Mouse (Mus musculus): ENCODE results near the gene Eif2s1.

Gene Eif2s1

GRCm38 (mm10) chr12:78861496-78862253 is at the start of gene Eif2s1, which contains the start of gene Atp6v1d:
Gene Eif2s1, plus strand, starts transcription at chr12:78861819.
Gene Atp6v1d, minus strand, starts transcription at chr12:78861638.
- in situ Hi-C loops (cut with MboI; ENCODE audit: low sequenced_read_pairs): no loop called here

DNA sequence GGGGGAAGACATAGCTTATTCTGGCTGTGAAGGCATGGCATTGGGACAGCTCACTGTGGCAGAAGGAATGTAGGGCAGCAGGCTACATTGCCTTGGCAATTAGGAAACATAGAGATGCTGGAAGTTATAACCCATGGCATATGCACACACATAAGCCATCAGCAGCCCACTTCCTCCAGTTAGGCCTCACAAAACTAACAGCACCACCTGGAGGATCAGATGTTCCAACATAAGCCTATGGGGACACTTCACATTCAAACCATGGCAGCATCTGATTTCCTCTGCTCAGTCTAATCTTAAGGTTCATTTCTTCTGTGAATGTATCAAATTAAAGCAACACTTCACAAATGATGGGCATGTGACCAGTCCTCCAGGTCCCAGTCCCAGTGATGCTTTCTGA is 47.2 kb upstream of the Eif2s1 start:
- in situ Hi-C loops (cut with MboI; ENCODE audit: low sequenced_read_pairs): no loop called here

- in situ Hi-C loops (cut with MboI; ENCODE audit: low sequenced_read_pairs): no loop called here
Measured at GRCm38 (mm10) chr12:78834496-78834895, 27.1 kb upstream of the Eif2s1 start.

DNA sequence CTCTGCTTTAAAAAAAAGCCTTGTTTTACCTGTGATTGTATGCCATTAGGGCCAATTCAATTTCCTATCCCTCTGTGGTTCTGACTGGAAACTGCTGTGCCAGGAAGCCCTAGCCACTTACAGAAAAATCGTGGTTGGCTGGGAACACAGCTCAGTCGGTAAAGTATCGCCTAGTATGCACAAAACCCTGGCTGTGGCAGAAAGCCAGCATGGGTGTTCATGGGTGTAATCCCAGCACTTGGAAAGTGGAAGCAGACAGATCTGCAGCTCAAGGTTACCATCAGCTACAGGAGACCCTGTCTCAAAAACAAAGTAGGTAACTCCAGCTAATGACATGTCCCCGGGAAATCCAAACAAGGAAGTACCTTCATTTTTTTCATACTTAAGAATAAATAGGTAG is 21.7 kb upstream of the Eif2s1 start:
- in situ Hi-C loops (cut with MboI; ENCODE audit: low sequenced_read_pairs): no loop called here

- in situ Hi-C loops (cut with MboI; ENCODE audit: low sequenced_read_pairs): no loop called here
Measured at GRCm38 (mm10) chr12:78842429-78842828, 19.2 kb upstream of the Eif2s1 start.

- in situ Hi-C loops (cut with MboI; ENCODE audit: low sequenced_read_pairs): no loop called here
Measured at GRCm38 (mm10) chr12:78848246-78848645, 13.4 kb upstream of the Eif2s1 start.

GRCm38 (mm10) chr12:78860921-78861495 is 611 bp upstream of the Eif2s1 start:
- in situ Hi-C loops (cut with MboI; ENCODE audit: low sequenced_read_pairs): no loop called here

DNA sequence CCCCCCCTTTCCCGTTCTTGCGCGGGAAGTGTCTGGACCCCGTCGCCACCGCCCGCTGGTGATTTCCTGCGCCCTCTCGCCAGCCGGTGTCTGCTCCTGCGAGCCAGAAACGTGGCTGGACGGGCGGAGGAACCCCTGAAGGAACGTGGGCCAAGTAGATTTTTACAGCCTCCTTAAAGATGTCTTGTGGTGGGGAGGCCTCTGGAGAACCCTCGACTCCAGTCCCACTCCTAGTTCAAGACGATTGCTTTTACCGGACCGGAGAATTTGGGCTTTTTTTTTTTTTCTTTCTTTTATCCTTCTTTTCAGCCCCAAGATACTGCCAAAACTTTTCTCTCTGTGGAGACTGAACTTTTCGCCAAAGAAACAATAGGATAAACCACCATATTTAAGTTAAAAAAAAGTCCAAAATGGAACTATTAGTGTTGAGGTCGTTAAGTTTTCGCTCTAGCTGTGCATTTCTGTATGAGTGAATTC is 673 bp downstream of the Eif2s1 start:
- in situ Hi-C loops (cut with MboI; ENCODE audit: low sequenced_read_pairs): no loop called here

GRCm38 (mm10) chr12:78865434-78865833 is 3.8 kb downstream of the Eif2s1 start:
- in situ Hi-C loops (cut with MboI; ENCODE audit: low sequenced_read_pairs): no loop called here

GRCm38 (mm10) chr12:78868115-78868514 is 6.5 kb downstream of the Eif2s1 start:
- in situ Hi-C loops (cut with MboI; ENCODE audit: low sequenced_read_pairs): no loop called here

GRCm38 (mm10) chr12:78874581-78874980 is 13.0 kb downstream of the Eif2s1 start:
- in situ Hi-C loops (cut with MboI; ENCODE audit: low sequenced_read_pairs): no loop called here

DNA sequence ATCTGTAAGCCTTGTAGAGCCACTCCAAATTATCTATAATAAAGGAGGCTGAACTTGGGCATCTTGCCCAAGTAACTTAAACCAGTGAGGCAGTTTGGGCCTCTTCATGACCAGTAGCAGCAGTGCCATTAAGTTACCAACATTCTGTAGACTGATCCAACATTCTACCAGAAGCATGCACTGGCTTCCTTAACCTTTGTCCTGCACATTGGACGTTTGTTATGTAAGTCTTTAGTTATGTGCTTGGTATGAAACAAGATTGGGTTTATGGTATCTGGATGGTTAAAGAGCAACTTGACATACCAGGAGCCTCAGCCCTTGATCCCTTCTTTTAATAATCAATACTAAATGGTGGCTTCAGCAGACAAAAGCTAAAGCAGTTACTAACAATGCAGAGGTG is 28.4 kb downstream of the Eif2s1 start:
- in situ Hi-C loops (cut with MboI; ENCODE audit: low sequenced_read_pairs): no loop called here

DNA sequence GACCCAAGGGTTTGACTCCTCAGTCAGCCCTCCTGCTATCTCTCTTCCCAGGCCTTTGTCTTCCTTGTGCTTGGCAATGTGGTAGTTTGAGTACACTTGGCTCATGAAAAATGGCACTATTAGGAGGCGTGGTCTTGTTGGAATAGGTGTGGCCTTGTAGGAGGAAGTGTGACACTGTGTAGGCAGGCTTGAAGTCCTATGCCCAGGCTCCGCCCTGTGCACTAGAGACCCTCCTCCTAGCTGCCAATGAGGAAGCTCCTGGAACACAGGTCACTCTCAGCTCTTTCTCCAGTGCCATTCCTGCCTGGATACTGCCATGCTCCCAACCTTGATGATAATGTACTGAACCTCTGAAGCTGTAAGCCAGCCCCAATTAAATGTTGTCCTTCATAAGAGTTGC is 29.5 kb downstream of the Eif2s1 start:
- in situ Hi-C loops (cut with MboI; ENCODE audit: low sequenced_read_pairs): no loop called here

GRCm38 (mm10) chr12:78897861-78898260 is 36.2 kb downstream of the Eif2s1 start:
- in situ Hi-C loops (cut with MboI; ENCODE audit: low sequenced_read_pairs): no loop called here

DNA sequence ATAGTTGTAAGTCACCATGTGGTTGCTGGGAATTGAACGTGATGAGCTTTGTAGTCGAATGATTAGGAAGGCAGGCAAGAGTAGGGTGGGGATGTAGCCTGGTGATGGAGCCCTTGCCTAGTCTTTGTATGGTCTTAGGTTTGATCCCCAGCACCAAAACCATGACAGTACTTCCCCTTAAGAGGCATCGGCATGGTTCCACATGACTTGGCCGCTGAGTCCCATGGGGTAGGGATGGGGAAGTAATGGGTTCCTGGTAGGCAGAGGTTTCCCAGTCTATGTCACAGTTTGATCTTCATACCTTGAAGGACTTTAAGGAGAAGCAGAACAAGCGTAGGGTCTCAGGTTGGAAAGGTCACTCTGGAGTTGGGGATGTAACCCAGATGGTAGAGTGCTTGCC is 39.8 kb downstream of the Eif2s1 start:
- in situ Hi-C loops (cut with MboI; ENCODE audit: low sequenced_read_pairs): no loop called here

GRCm38 (mm10) chr12:78903313-78903712 is 41.7 kb downstream of the Eif2s1 start:
- in situ Hi-C loops (cut with MboI; ENCODE audit: low sequenced_read_pairs): no loop called here

- in situ Hi-C loops (cut with MboI; ENCODE audit: low sequenced_read_pairs): no loop called here
Measured at GRCm38 (mm10) chr12:78904499-78904898, 42.9 kb downstream of the Eif2s1 start.

GRCm38 (mm10) chr12:78906707-78907162 is 45.1 kb downstream of the Eif2s1 start, which contains the start of gene Plek2:
Gene Plek2, minus strand, starts transcription at chr12:78906964.
- in situ Hi-C loops (cut with MboI; ENCODE audit: low sequenced_read_pairs): no loop called here

GRCm38 (mm10) chr12:78908081-78908605 is 46.5 kb downstream of the Eif2s1 start:
- in situ Hi-C loops (cut with MboI; ENCODE audit: low sequenced_read_pairs): no loop called here

- in situ Hi-C loops (cut with MboI; ENCODE audit: low sequenced_read_pairs): no loop called here
Measured at GRCm38 (mm10) chr12:78910684-78911461, 49.3 kb downstream of the Eif2s1 start.
